Mouse (Mus musculus) gastrocnemius, postnatal 14 days (tissue): ENCODE results near the gene Atxn1. TPM values are rescaled to one million over a fixed set of nuclear protein-coding genes. Genes with fewer than 3 reads are reported as not detected.
A peak's percentile ranks its signal among the peaks of the same experiment; 100 is the strongest.

Experiments used
- DNase-seq: peaks from one replicate; pipeline ENCODE4 v3.0.0; 2021; ENCODE audit warnings: mixed read lengths
- intact Hi-C: fragments of 180-260 bp; cut with DNase I; formaldehyde crosslinking; loops from one replicate; pipeline ENCODE4 v1.15.1; 2025; ENCODE audit warnings: low total_unique reads
- total RNA-seq, 2 experiments: library from RNA; stranded (reverse); gene quantifications; 2 replicates each; pipeline ENCODE4 v1.2.3; 2021

The Atxn1 gene
- total RNA-seq, 2 experiments from 2014 or later = 23.5 to 23.8 TPM

- DNase-seq = no peak
- intact Hi-C loops = no loop called here
Observed at GRCm38 (mm10) chr13:45806600-45807525, 157.9 kb downstream of the Atxn1 start.

GRCm38 (mm10) chr13:45805915-45806599, 158.8 kb downstream of the Atxn1 start:
- DNase-seq = no peak
- intact Hi-C loops = no loop called here

- no peak for DNase-seq
- intact Hi-C loops = no loop called here
Observed at GRCm38 (mm10) chr13:45802620-45803410, 162.0 kb downstream of the Atxn1 start.

GRCm38 (mm10) chr13:45798248-45798647, 166.6 kb downstream of the Atxn1 start:
- no peak for DNase-seq
- intact Hi-C loops = no loop called here

- DNase-seq = no peak
- intact Hi-C loops = no loop called here
Observed at GRCm38 (mm10) chr13:45797696-45798095, 167.1 kb downstream of the Atxn1 start.

- no peak for DNase-seq
- intact Hi-C loops = no loop called here
Observed at GRCm38 (mm10) chr13:45796286-45796685, 168.5 kb downstream of the Atxn1 start.

- intact Hi-C loops = no loop called here
Observed at GRCm38 (mm10) chr13:45793796-45794195, 171.0 kb downstream of the Atxn1 start.

GRCm38 (mm10) chr13:45786409-45786808, 178.4 kb downstream of the Atxn1 start:
- no peak for DNase-seq
- intact Hi-C loops = no loop called here

More at GRCm38 (mm10) chr13:45793796-45794195, 171.0 kb downstream of the Atxn1 start:
- DNase-seq = no peak

GRCm38 (mm10) chr13:45783681-45784080, 181.1 kb downstream of the Atxn1 start:
- intact Hi-C loops = no loop called here
- DNase-seq = no peak

- DNase-seq = no peak
- intact Hi-C loops = no loop called here
Observed at GRCm38 (mm10) chr13:45778750-45779149, 186.1 kb downstream of the Atxn1 start.

GRCm38 (mm10) chr13:45778171-45778570, 186.6 kb downstream of the Atxn1 start:
- DNase-seq = no peak
- intact Hi-C loops = no loop called here

GRCm38 (mm10) chr13:45775516-45775915, 189.3 kb downstream of the Atxn1 start:
- intact Hi-C loops = no loop called here
- no peak for DNase-seq

GRCm38 (mm10) chr13:45773381-45774168, 191.2 kb downstream of the Atxn1 start:
- no peak for DNase-seq
- intact Hi-C loops = no loop called here

GRCm38 (mm10) chr13:45769757-45770156, 195.1 kb downstream of the Atxn1 start:
- intact Hi-C loops = no loop called here
- no peak for DNase-seq

- intact Hi-C loops = no loop called here
- no peak for DNase-seq
Observed at GRCm38 (mm10) chr13:45768250-45768649, 196.6 kb downstream of the Atxn1 start.

GRCm38 (mm10) chr13:45764354-45764753, 200.5 kb downstream of the Atxn1 start:
- peak; percentile 9 for DNase-seq
- intact Hi-C loops = no loop called here

- DNase-seq = peak; percentile 67
- intact Hi-C loops = no loop called here
Observed at GRCm38 (mm10) chr13:45762278-45762677, 202.5 kb downstream of the Atxn1 start.

GRCm38 (mm10) chr13:45754483-45754882, 210.3 kb downstream of the Atxn1 start:
- intact Hi-C loops = no loop called here
- DNase-seq = no peak

GRCm38 (mm10) chr13:45752498-45752897, 212.3 kb downstream of the Atxn1 start:
- intact Hi-C loops = no loop called here
- no peak for DNase-seq
